Mouse (Mus musculus) layer of hippocampus, postnatal 10 days (tissue): Measurements from ENCODE around the gene Tceal8. TPM values are rescaled to one million over a fixed set of nuclear protein-coding genes. Genes with fewer than 3 reads are reported as not detected.

Experiments
- DNase-seq, 2 experiments: peaks; one replicate each; pipeline ENCODE4 v3.0.0; 2021; ENCODE audit warnings: low spot score in 2 of 2
- microRNA-seq, 2 experiments: library from miRNA; unstranded; fragments of <30 nt; microRNA quantifications; one replicate each; pipeline ENCODE4 v1.2.0; 2021
- total RNA-seq, 2 experiments: library from RNA; stranded (reverse); gene quantifications; 2 replicates each; pipeline ENCODE4 v1.2.3; 2021

The Tceal8 gene
- total RNA-seq, 2 experiments from 2014 or later, result 41.3 to 49.0 TPM

DNA sequence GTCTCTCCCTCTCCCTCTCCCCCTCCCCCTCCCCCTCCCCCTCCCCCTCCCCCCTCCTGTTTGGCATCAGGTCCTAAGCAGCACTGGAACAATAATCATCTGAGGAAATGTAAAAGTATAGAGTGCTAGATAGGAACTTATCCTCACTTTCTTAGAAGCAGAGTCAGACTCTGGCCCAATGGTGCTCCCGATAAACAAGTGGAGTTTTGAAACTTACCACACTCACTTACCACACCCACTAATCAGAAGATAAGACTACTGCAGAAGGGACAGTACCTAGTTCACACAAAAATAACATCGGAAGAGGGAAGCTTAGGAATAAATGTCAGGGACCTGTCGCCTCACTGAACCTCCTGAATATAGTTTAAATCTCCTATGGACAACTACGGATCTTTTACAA is 36.6 kb downstream of the Tceal8 start:
- no peak for DNase-seq

DNA sequence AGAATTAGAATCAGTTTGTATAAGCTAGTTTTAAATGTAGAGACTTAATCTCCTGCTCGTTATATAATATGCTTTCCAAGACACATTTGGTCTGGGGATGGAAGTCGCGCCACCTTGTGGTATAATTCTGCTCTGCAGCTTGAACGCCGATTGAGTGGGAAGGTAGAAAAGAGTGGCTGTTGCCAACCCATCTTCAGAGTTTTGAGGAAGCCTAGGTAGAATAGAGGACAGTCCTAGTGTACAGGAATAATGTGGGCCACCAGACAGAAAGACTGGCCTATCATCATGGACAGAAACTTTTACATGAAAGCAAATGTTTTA is 44.4 kb downstream of the Tceal8 start:
- DNase-seq, result peak; percentile 61 to 69

- no peak for DNase-seq
These were observed 45.0 kb downstream of the Tceal8 start for GRCm38 (mm10) chrX:136127038-136127743.

Small RNA genes lying within 50 kb of the gene (microRNA-seq; reads per million reads assigned to microRNA genes)
- gene Mir6383, result 0 reads per million in 2 experiments

Other genes starting within 250 kb of the Tceal8 start
- 100 to 1,000 TPM; 104 to 120 TPM for gene Arxes2, start 178.5 kb downstream of the Tceal8 start, total RNA-seq
- gene Arxes1, start 139.0 kb downstream of the Tceal8 start, total RNA-seq, result 100 to 1,000 TPM in 1 of 2 experiments, 10 to 100 TPM in 1; 93.9 to 107 TPM
- gene Bex2, start 104.1 kb downstream of the Tceal8 start, total RNA-seq, result 100 to 1,000 TPM; 405 to 444 TPM
- gene Nxf3, start 87.1 kb downstream of the Tceal8 start, total RNA-seq, result under 1 TPM in 1 of 2 experiments, not detected in 1; 0.32 TPM
- 10 to 100 TPM; 45.2 to 52.6 TPM for gene Bex4, start 33.3 kb downstream of the Tceal8 start, total RNA-seq
- gene Tceal5, start 31.5 kb upstream of the Tceal8 start, total RNA-seq, result 100 to 1,000 TPM; 105 to 125 TPM
- gene Tceal7, start 42.4 kb upstream of the Tceal8 start, total RNA-seq, result 1 to 10 TPM; 3.2 to 3.9 TPM
- gene Bex1, start 43.2 kb upstream of the Tceal8 start, total RNA-seq, result 100 to 1,000 TPM; 138 to 153 TPM
- gene Tceal9, start 72.7 kb upstream of the Tceal8 start, total RNA-seq, result 10 to 100 TPM; 89.6 to 99.8 TPM
- 100 to 1,000 TPM; 396 to 461 TPM for gene Bex3, start 97.9 kb upstream of the Tceal8 start, total RNA-seq